Mouse (Mus musculus): ENCODE data around the gene Pafah2.

DNA sequence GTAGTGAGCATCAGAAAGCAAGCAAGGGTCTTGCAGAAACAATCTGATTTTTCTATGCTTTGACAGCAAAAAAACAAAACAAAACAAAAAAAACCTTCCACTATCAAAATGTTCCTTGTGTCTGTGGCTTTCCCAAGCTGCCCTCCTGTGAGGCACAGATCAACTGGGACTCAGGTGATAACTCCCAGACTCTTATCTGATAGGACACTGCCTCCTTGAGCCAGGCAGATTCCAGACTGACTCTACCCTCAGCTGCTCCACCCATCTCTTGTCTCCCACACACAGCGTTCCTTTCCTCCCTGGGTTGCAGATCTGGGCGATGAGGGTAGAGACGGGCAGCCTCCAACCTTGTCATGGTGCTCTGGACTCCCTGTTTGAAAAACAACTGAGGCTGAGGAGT, 43.0 kb downstream of the Pafah2 start:
- TF ChIP-seq POLR2A (IDR thresholded peaks at IDR 0.05; ENCODE audit: low read depth, low read length) (no peak), CTCF (IDR thresholded peaks at IDR 0.05; ENCODE audit: extremely low read depth, insufficient read depth, insufficient read length, insufficient replicate concordance) (no peak)

Data from spleen, adult 2 months (tissue).